Mouse (Mus musculus) small intestine, adult 2 months (tissue): ENCODE results near the gene Gm12845.

Source experiments
- CTCF ChIP-seq: fragments of 200-500 bp; IDR thresholded peaks from 2 replicates; pipeline ENCODE4 v1.5.1; 2012; ENCODE audit warnings: low read depth, mild to moderate bottlenecking, control low read depth, inconsistent platforms, low read length, moderate library complexity, mixed read lengths; ENCODE audit not compliant: insufficient replicate concordance, insufficient read length; ENCODE audit errors: extremely low read depth
- POLR2A ChIP-seq: fragments of 200-500 bp; IDR thresholded peaks from 2 replicates; pipeline ENCODE4 v1.6.1; 2012; ENCODE audit warnings: low read depth, mild to moderate bottlenecking, control low read depth, inconsistent platforms, low read length, moderate library complexity

DNA sequence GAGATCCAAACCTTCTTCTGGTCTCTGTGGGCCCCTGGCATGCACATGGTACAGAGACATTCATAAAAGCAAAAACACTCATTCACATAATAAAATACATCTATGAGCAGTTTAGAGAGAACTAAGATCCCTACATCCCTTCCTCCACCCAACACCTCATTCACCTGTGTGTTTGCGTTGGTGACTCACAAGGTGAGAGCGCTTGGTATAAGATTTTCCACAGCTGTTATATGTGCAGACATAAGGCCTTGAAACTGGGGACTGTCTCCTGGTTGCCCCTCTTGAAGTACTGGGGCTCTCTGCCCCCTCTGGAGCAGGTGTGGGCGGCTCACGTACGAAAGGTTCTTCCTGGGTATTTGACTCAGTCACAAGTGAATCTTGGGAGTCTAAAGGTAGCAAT is 35.9 kb downstream of the Gm12845 start:
- TF ChIP-seq CTCF: no peak
- TF ChIP-seq POLR2A: no peak
